Mouse (Mus musculus) gastrocnemius, postnatal 4 days (tissue): Measurements from ENCODE around the gene Gphb5. TPM values are rescaled to one million over a fixed set of nuclear protein-coding genes. Genes with fewer than 3 reads are reported as not detected.

ENCODE experiments used
- DNase-seq, 2 experiments: peaks; one replicate each; pipeline ENCODE4 v3.0.0; 2021 to 2022; ENCODE audit warnings: low spot score in 2 of 2, mixed read lengths in 2 of 2
- total RNA-seq, 2 experiments: library from RNA; stranded (reverse); gene quantifications; 2 replicates each; pipeline ENCODE4 v1.2.3; 2021

Gphb5 gene
- total RNA-seq, 2 experiments from 2014 or later: not detected

GRCm38 (mm10) chr12:75394011-75394773, 22.4 kb downstream of the Gphb5 start:
- no peak for DNase-seq

- DNase-seq: no peak
Observed at GRCm38 (mm10) chr12:75391526-75391925, 25.1 kb downstream of the Gphb5 start.

GRCm38 (mm10) chr12:75389308-75390135, 27.1 kb downstream of the Gphb5 start:
- DNase-seq: no peak

DNA sequence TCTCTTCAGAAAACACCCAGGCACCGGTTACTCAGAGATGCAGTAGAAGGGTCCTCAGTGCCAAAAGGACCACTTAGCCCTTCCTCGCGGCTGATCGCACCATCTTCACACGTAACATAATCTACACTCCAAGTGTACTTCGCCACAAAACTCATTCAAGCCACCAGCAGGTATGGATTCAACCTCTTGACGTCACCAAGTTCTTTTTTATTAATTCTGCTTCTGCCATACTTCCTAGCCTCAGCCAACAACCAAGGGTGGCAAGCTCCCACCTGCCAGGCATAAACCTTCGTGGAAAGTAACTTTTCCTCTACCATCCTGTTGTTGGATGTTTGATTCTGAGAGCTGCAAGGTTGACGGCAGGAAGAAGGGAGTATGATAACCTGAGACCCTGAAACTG, 28.1 kb downstream of the Gphb5 start:
- DNase-seq: no peak

DNA sequence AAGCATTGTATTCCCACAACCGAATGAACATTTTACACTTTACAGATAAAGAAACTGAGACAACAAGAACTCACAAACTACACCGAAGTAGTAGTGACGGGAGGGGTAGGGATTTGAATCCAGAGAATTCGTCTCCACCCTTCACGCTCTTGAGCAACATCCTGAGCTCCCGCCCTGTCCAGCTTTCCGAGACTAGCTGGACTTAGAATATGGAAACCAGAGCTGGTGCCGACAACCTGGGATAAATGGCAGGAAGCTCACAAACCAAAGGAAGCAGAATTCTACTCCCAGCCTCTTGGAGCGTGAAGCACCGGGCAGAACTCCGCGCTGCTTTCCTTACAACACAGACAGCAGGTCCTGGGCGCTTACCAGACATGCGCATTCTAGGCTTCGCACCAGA, 28.7 kb downstream of the Gphb5 start:
- no peak for DNase-seq

- no peak for DNase-seq
Observed at GRCm38 (mm10) chr12:75387156-75387555, 29.4 kb downstream of the Gphb5 start.

DNA sequence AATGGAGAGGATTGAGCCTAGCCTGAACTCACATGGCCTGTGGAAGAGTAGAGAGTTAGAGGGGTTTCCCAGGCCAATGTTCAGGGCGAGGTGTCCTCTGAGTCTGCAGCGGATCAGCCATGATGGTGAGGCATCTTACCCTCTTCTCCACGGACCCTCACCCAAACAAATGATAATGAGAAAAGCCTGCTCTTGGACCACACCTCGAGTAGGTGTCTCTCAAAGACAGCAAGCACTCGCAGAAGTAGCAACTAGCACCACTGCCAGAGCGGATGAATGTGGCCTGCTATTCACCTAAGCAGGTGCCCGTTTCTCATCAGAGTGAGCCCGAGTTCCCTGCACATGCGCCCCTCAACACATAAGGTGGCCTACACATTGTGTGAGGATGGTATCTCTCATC, 29.9 kb downstream of the Gphb5 start:
- no peak for DNase-seq

- no peak for DNase-seq
Observed at GRCm38 (mm10) chr12:75376126-75376525, 40.5 kb downstream of the Gphb5 start.

- no peak for DNase-seq
Observed at GRCm38 (mm10) chr12:75375060-75375459, 41.5 kb downstream of the Gphb5 start.

DNA sequence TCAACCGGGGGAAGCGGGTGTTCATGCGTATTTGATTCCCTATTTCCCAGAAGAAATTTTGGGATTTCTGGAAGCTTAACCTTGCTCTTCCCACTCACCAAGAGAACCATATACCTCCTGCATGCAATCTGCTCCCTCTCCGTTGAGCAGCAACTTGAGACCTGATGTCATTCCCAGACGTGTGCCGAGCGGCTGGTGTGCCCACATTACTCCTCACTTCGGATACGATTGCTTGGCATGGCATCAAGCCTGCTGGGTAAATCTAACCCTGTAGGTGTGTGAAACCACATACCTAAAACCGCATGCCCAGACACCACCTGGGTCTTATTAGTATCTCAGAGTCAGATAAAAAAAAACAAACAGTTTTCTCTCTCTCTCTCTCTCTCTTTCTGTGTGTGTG, 42.1 kb downstream of the Gphb5 start:
- DNase-seq: no peak

GRCm38 (mm10) chr12:75369418-75369851, 47.1 kb downstream of the Gphb5 start:
- no peak for DNase-seq

GRCm38 (mm10) chr12:75368527-75368926, 48.1 kb downstream of the Gphb5 start:
- no peak for DNase-seq

DNA sequence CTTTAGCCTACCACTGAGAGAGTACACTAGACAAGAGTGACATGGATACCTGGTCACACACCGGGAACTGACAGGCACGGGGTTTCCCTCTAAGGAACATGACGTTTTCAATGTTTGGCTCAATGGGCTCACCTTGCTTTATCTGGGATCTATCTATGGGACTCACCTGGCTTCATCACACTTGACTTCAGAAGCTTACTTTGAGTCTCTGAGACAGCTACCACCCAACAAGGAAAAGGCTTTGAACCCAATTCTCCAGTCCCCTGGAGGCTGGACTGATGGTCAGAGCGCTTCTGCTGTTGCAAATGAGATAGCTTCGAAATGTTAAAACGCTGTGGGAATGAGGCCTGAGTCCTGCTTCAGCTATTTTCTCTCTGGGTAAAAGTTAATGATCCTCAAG, 49.2 kb downstream of the Gphb5 start:
- no peak for DNase-seq

GRCm38 (mm10) chr12:75365621-75366124, 50.9 kb downstream of the Gphb5 start:
- DNase-seq: no peak

GRCm38 (mm10) chr12:75364416-75364815, 52.2 kb downstream of the Gphb5 start:
- DNase-seq: no peak

GRCm38 (mm10) chr12:75362456-75362855, 54.1 kb downstream of the Gphb5 start:
- no peak for DNase-seq

Other genes with a start within 250 kb of the Gphb5 start
- gene Kcnh5, start 239.4 kb downstream of the Gphb5 start, total RNA-seq: under 1 TPM; 0.17 to 0.29 TPM
- gene Rhoj, start 108.5 kb downstream of the Gphb5 start, total RNA-seq: 10 to 100 TPM; 60.0 TPM
- gene Ppp2r5e, start 179.5 kb upstream of the Gphb5 start, total RNA-seq: 10 to 100 TPM; 32.3 to 37.3 TPM